Mouse (Mus musculus) cerebellum, adult 9-11 months (tissue): ENCODE results near the gene Epha4.

Experiments used
- DNase-seq: peaks from one replicate; pipeline ENCODE4 v3.0.0; 2022

Epha4 gene

GRCm38 (mm10) chr1:77512059-77512407 is 2.9 kb downstream of the Epha4 start:
- DNase-seq, result no peak

DNA sequence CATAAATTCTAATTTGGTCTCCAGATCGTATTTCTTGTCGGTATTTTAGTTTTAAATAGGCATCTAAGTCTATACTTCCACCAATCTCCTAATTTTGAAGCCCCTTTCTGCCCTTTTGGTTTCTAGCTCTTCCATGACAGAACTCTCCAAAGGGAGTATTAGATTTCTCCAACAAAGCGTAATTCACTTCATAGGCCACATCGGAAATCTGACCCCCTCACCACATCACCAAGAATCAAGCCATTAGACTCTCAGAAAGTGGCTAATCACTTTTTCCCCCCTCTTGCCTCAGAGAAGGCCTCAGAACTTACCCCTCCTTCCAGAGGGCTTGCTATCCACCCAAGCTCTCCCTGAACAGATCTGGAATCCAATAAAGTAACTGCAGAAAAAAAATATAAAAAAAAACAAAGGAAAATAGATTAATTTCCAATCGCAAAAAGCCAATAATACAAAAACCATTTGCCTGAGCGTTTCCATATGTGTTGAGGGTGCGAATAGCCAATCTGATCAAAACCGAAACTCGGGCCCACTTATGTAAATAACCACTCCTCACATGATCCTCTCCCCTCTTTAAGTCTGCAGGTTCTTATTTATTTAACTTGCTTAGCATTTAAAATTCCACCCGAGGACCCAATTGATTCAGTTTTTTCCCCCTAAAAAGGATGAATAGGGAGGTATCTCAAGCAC is 3.4 kb downstream of the Epha4 start:
- DNase-seq, result no peak

- DNase-seq, result no peak
Measured at GRCm38 (mm10) chr1:77510623-77511022, 4.3 kb downstream of the Epha4 start.

- no peak for DNase-seq
Measured at GRCm38 (mm10) chr1:77506856-77507200, 8.1 kb downstream of the Epha4 start.

DNA sequence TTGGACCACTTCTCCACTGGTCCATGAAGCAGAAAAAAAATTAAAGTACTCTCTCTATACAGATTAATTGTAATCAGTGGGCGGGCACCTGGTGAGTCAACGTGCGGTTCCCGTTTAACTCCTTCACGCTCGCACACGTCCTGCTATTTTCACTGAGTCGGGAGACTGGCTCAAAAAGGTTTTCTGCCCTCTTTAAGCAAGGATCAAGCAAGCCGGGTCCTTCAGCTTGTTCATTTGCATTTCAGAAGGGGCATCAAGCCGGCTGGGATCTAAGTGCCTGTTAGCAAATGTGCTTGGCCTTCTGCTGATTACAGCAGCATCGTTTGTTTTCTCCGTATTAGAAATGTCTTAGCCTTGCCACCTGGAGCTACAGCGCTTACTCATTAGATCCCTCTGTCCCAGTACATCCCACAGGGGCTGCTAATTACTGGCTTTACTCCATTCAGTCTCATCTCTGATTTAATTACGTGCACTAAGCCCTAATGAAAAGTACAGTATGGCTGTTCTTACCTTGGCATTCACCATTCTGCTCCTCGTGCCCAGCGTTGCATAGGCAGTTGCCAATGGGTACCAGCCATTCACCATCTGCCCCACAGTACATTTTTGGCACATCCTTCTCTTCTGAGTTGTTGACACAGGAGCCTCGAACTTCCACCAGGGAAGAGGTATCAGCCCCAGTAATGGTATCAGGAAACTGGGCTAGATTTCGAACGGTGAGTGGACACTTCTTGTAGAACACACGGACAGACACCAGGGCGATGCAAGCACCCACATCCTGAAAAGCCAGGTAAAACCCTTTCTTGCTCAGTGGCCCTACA is 8.6 kb downstream of the Epha4 start:
- DNase-seq, result no peak

DNA sequence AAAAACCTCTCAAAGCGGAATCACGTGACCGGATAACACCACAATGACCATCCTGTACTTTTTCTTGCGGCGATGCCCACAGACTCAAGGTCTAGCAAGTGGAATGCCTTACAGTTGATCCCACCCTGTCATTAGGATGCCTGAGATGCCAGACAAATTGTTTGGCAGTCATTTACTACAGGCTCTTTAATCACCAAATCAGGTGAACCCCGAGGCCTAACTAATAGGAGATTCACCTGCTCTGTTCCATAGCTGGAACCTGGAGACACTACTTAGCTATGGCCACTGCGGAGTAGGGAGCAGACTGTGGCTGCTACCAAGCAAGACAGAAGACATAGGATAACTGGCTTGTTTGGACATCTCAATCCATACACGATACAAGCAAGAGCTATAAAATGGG is 9.6 kb downstream of the Epha4 start:
- DNase-seq, result no peak

- DNase-seq, result no peak
Measured at GRCm38 (mm10) chr1:77504813-77505212, 10.1 kb downstream of the Epha4 start.

GRCm38 (mm10) chr1:77503711-77504181 is 11.1 kb downstream of the Epha4 start:
- no peak for DNase-seq

GRCm38 (mm10) chr1:77502554-77503119 is 12.3 kb downstream of the Epha4 start:
- no peak for DNase-seq

GRCm38 (mm10) chr1:77501363-77501933 is 13.4 kb downstream of the Epha4 start:
- no peak for DNase-seq

DNA sequence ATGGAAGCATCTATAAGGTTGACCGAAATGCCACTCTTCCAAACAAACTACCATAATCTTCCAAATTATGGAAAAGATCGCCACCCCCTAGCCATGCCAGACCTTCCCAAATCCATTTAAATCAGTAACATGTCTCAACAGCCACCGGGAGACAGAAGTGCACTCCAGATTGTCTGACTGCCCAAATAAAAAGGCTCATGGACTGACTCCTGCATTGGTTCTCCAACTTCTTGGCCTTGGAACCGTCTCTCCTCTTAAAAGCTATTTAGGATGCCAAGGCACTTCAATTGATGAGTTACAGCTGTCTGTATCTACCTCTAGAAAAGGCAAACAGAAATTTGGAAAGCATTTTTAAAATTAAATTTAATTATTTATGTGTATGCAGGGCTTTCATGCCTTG is 17.4 kb downstream of the Epha4 start:
- no peak for DNase-seq

DNA sequence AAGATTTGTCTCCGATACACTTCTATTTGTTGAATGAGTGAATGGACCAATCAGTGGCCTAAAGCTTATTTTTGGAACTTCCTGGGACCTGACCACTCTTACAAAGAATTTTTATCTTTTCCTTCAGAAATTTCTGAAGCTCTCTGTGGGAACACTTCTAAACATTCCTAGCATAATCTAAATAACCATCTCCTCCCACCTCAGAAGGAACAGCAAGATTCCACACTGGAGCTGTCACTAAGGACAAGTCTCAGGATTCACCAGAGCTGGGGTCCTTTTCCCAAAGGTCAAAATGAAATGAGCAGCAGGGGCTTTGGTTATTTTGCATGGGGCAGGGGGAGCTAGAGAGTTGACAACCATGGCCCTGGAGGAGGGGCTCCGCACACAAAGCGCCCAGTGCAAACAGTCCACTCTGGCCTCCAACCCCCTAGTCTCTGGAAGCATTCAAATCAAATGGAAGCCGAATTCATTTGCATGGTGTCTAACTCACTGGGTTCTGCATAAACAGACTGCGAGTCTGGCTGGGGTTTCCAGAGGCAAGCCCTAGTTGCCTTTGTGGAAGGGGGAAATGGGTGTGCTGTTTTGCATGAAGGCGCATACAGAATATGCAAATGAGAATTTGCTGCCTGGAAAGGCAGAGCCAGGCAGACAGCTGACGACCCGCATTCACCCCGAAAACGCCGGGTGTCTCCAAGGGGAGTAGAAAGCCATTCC is 18.3 kb downstream of the Epha4 start:
- no peak for DNase-seq

GRCm38 (mm10) chr1:77495790-77496158 is 19.1 kb downstream of the Epha4 start:
- no peak for DNase-seq

DNA sequence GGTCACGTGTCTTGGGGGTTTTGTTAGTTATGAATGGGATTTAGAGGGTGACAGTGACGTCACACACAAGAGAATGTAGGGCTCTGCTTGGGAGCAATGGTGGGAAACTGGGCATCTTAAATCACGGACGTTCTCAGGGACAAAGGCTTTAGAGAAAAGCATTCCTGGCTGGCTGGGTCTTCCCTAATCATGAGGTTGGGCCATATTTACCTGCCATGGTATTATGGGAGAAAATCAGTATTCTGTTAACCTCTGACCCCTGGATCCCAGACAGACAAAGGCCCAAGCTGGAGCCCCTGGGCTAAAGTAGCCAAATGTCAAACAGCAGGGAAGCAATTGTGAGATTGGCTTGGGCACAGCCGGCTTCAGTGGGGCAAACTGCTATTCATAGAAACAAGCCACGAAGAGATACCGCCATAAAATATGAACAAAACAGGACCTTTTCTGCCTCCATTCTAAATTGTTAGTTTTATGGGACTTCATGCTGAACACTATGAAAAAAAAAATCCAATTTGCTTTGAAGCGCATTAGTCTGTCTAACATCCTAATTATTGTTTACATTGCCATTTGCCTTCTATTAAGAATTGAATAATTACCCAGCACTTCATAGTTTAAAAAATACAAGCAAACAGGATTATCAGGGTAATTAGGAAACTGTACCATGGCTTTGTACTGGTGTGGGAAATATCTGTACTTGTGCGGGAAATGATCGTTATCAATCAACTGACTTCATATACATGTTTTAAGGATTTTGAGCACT is 19.7 kb downstream of the Epha4 start:
- DNase-seq, result no peak

- DNase-seq, result no peak
Measured at GRCm38 (mm10) chr1:77493841-77494635, 20.9 kb downstream of the Epha4 start.

GRCm38 (mm10) chr1:77490166-77490565 is 24.7 kb downstream of the Epha4 start:
- no peak for DNase-seq

- no peak for DNase-seq
Measured at GRCm38 (mm10) chr1:77489387-77489786, 25.5 kb downstream of the Epha4 start.

- DNase-seq, result no peak
Measured at GRCm38 (mm10) chr1:77487856-77488462, 26.9 kb downstream of the Epha4 start.

- DNase-seq, result no peak
Measured at GRCm38 (mm10) chr1:77484766-77485596, 29.9 kb downstream of the Epha4 start.

DNA sequence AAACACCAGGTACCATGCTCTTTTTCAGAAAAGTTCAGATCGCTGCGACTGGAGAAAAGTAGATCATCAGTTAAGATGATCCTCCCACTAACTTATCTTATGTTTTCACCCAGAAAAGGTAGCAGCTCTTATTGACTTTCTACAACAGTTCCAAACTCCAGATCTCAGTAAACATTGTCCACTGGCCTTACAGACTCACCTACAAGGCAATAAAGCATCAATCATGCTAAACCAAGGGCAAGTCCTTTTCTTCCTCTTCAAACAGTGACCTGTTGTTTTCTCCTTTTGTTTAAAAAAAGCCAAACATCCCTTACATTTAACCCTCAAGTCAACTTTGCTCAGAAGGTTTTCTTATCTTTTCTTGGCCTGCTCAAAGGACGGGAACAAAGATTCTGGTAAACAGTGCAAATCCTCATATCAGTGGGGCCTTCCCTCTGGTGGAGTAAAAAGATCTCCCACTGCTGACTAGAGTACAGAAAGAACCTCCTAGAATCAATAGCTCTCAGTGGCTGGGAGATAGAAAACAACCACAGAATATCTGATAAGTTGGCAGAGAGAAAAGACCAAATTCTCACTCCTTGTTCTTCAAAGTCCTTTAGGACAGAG is 39.0 kb downstream of the Epha4 start:
- DNase-seq, result no peak
